Mouse (Mus musculus): ENCODE results near the gene Gm20877. TPM values are rescaled to one million over a fixed set of nuclear protein-coding genes. Genes with fewer than 3 reads are reported as not detected.
"Not testable (repeated sequence)": the region's sequence is repeated elsewhere in the genome, so short reads cannot be mapped to it uniquely, and the experiment has no call there.

Gm20877 gene
- not detected for total RNA-seq (2022)

DNA sequence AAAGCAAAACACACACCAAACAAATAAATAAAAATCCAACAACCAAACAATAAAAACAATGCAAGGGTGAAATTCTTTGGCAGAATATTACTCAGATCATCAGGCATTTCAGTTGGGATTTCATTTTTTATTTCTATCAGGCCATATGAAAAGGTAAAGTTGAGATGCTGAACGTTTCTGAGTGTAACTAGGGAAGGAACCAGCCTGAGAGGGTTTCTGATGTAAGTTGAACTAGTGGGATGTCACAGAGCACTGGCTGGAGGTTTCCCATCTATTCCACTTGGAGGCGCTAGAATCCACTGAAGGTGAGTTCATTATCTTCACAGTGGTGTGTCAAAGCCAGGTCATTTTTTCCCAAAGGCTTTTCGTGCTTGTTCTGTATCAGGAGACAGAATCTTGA is at the start of gene Gm20877:
Gm20877 (plus strand) TSS at position 301 of the 400 bp plus-strand sequence.
- DNase-seq (ENCODE audit: low spot score in 2 of 2): not testable (repeated sequence)
